7 mouse cellular contexts compared by ENCODE assay signal in the genomic region with DNA sequence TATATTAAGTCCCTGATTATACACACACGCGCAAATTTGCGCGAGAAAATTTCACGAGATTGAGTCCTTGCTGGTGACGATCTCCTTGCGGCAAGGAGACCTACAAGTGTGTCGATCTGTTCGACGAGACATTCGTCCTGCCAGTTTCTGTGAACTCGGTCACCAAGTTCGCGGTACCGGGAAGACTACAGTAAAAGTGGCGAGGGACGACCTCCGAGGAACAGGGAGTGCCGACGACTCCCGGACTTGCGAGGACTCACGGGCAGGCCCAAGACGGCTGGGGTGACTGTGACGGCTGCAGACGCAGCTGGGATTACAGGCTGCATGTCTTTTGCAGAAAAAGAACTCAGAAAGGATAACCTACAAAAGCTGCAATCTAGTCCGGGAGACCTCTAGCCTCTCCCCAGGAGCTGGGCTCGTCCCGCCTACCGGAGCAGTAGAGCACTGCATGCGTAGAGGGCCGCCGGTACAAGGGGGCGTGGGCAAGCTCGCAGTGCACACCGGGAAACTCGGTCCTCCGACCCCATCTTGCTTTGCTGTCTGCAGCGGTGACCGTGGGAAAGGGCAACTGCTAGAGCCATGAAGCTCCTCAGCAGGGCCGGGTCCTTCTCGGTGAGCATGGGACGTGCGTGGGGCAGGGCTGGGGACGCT. TPM values are rescaled to one million over a fixed set of nuclear protein-coding genes. Genes with fewer than 3 reads are reported as not detected.
DNase-seq lines count a peak whose midpoint lies in the region; ATAC-seq lines count a peak whose summit lies in the region.

Uqcrc2 (plus strand) TSS at position 466 of the 651 bp plus-strand sequence.

- no peaks in the 10 kb centered on the region for H3K9me3 ChIP-seq in embryonic facial prominence, embryonic 11.5 days (replicated peaks; ENCODE audit: control insufficient read depth, low read length)
- H3K9me3 ChIP-seq in limb, embryonic 11.5 days (ENCODE audit: control insufficient read depth, low read length), result no peaks in the 10 kb centered on the region
- H3K9me3 ChIP-seq in midbrain, embryonic 14.5 days (ENCODE audit: control insufficient read depth, low read length), result no peaks in the 10 kb centered on the region

- peak within 1 kb of the TSS; percentile 90 for H3K27ac ChIP-seq in embryonic facial prominence, embryonic 11.5 days (replicated peaks; ENCODE audit: low read depth, low read length)
- peak within 1 kb of the TSS; percentile 85 for H3K27ac ChIP-seq in limb, embryonic 11.5 days (replicated peaks; ENCODE audit: low read depth, low read length)
- peak within 1 kb of the TSS; percentile 85 for H3K27ac ChIP-seq in midbrain, embryonic 14.5 days (replicated peaks; ENCODE audit: low read depth, low read length)

- DNase-seq in adrenal gland, postnatal 14 days, result peak; percentile 94
- peak; percentile 93 for DNase-seq in embryonic facial prominence, embryonic 11.5 days (ENCODE audit: low spot score)
- peak; percentile 98 for DNase-seq in heart, adult 11 months
- DNase-seq in kidney, adult 18-20 months, result peak; percentile 89
- peak; percentile 93 for DNase-seq in limb, embryonic 11.5 days (ENCODE audit: low spot score)
- DNase-seq in midbrain, embryonic 14.5 days, result peak; percentile 95
- peak; percentile 69 to 79 for DNase-seq in spleen, adult 18-20 months

- peak within 1 kb of the TSS; percentile 57 for H3K4me2 ChIP-seq in embryonic facial prominence, embryonic 11.5 days (ENCODE audit: low read depth, low read length)
- H3K4me2 ChIP-seq in limb, embryonic 11.5 days (ENCODE audit: low read depth, severe bottlenecking), result peak within 1 kb of the TSS; percentile 79
- peak within 1 kb of the TSS; percentile 95 for H3K4me2 ChIP-seq in midbrain, embryonic 14.5 days (ENCODE audit: low read length)

- peak within 1 kb of the TSS; percentile 96 for H3K9ac ChIP-seq in embryonic facial prominence, embryonic 11.5 days (replicated peaks; ENCODE audit: low read length)
- H3K9ac ChIP-seq in limb, embryonic 11.5 days (ENCODE audit: low read length), result peak within 1 kb of the TSS; percentile 92
- peak within 1 kb of the TSS; percentile 92 for H3K9ac ChIP-seq in midbrain, embryonic 14.5 days (replicated peaks; ENCODE audit: low read length)

- ATAC-seq in embryonic facial prominence, embryonic 11.5 days (replicated peaks; ENCODE audit: insufficient number of reproducible peaks, low FRiP score, low TSS enrichment, low read depth), result peak; percentile 99
- peak; percentile 99 for ATAC-seq in limb, embryonic 11.5 days (ENCODE audit: insufficient number of reproducible peaks, low FRiP score, low TSS enrichment, low read depth)
- peak; percentile 99 for ATAC-seq in midbrain, embryonic 14.5 days (ENCODE audit: low FRiP score, low TSS enrichment)

- WGBS in embryonic facial prominence, embryonic 11.5 days, result 0% methylated on average over 45 of the region's 45 CpGs
- under 1% methylated on average over 45 of the region's 45 CpGs for WGBS in limb, embryonic 11.5 days
- under 1% methylated on average over 45 of the region's 45 CpGs for WGBS in midbrain, embryonic 14.5 days

- H3K27me3 ChIP-seq in embryonic facial prominence, embryonic 11.5 days (ENCODE audit: control insufficient read depth, insufficient read depth, low read length), result no peaks in the 10 kb centered on the region
- H3K27me3 ChIP-seq in limb, embryonic 11.5 days (ENCODE audit: control insufficient read depth, insufficient read depth, low read length), result no peaks in the 10 kb centered on the region
- H3K27me3 ChIP-seq in midbrain, embryonic 14.5 days (ENCODE audit: control insufficient read depth, insufficient read depth, low read length), result no peaks in the 10 kb centered on the region

- H3K36me3 ChIP-seq in embryonic facial prominence, embryonic 11.5 days (replicated peaks; ENCODE audit: control insufficient read depth, insufficient read depth, low read depth, low read length), result 0 out of 2 replicates have a peak, but pooled peaks cover 3% of the 10 kb centered on the region
- H3K36me3 ChIP-seq in limb, embryonic 11.5 days (ENCODE audit: control insufficient read depth, insufficient read depth, low read length), result no peaks in the 10 kb centered on the region
- peaks cover 21% of the 10 kb centered on the region for H3K36me3 ChIP-seq in midbrain, embryonic 14.5 days (ENCODE audit: control insufficient read depth, insufficient read depth, low read length)

- H3K4me3 ChIP-seq in embryonic facial prominence, embryonic 11.5 days (ENCODE audit: low read depth, low read length), result peak within 1 kb of the TSS; percentile 94
- H3K4me3 ChIP-seq in limb, embryonic 11.5 days (ENCODE audit: low read depth, low read length), result peak within 1 kb of the TSS; percentile 94
- peak within 1 kb of the TSS; percentile 93 for H3K4me3 ChIP-seq in midbrain, embryonic 14.5 days (replicated peaks; ENCODE audit: low read depth, low read length)

- no peaks in the 10 kb centered on the region for H3K4me1 ChIP-seq in embryonic facial prominence, embryonic 11.5 days (ENCODE audit: control insufficient read depth, insufficient read depth, low read length)
- no peaks in the 10 kb centered on the region; the same call in 1 of the 2 replicates for H3K4me1 ChIP-seq in limb, embryonic 11.5 days (ENCODE audit: control insufficient read depth, insufficient read depth, low read length)
- peaks cover 16% of the 10 kb centered on the region for H3K4me1 ChIP-seq in midbrain, embryonic 14.5 days (ENCODE audit: control insufficient read depth, insufficient read depth, low read length)

RNA-seq across cellular contexts. Expression of gene Uqcrc2, which starts in this region (rescaled TPM):
- total RNA-seq in adrenal gland, postnatal 14 days (2021), result 610 and 618 TPM in 2 replicates
- 211 and 221 TPM in 2 replicates for polyA plus RNA-seq in embryonic facial prominence, embryonic 11.5 days (2014; fragmentation: Nextera tagmentation; extraction: Ambion mirVana)
- polyA plus RNA-seq in limb, embryonic 11.5 days (2014; fragmentation: Nextera tagmentation; extraction: Ambion mirVana), result 206 and 216 TPM in 2 replicates
- polyA plus RNA-seq in midbrain, embryonic 14.5 days (2014; fragmentation: Nextera tagmentation; extraction: Ambion mirVana), result 227 and 243 TPM in 2 replicates

Comparison
In these comparisons a context has a peak if more than half of its experiments do, and no peak if none do; other contexts are left out.
1. Peak in every context shown above with its lines: DNase-seq, ATAC-seq, H3K4me3 ChIP-seq and H3K27ac ChIP-seq.